Mouse (Mus musculus): ENCODE data around the gene Xpo4.
A peak's percentile ranks its signal among the peaks of the same experiment; 100 is the strongest.
"Not testable (repeated sequence)": the region's sequence is repeated elsewhere in the genome, so short reads cannot be mapped to it uniquely, and the experiment has no call there.

Gene Xpo4

DNA sequence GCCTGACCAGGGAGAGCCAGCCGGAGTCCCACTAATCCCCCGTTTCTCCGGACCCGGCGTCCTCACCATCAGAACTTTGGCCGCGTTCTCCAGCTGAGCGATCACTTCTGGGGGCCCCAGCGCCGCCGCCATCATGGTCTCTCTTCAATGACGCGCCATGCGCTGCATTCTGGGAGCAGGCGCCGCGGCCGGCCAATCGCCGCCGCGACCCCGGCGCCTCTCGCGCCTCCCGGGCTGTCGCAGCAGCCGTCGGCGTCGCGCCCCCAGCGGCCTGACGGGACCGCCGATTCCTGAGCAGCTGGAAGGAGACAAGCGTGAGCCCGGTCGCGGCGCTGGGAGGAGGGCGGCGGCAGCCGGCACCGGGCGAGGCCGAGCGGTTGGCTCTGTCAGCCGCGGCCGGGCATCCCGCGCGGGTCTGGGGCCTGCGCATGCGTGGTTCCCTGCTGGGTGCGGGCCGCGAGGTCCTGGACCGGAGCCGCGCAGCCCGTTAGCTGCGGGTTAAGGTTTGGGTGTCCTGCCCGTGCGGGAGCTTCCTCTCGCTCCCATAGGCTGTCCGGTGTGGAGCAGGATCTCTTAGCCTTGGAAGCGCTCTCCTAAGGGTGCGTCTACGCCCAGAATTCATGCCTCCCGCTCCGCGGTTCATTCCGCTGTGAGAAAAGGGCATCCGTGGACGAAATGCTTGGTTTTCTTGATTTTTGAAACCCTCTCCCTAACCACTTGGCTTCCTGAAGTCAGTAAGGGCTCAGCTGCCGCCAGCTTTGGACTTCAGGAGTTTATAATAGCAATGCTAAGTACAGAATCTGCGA is at the start of gene Xpo4:
Gene Xpo4, minus strand, starts transcription at position 609 of the 806 bp plus-strand sequence.
- DNase-seq (ENCODE audit: low spot score), result peak; percentile 70

DNA sequence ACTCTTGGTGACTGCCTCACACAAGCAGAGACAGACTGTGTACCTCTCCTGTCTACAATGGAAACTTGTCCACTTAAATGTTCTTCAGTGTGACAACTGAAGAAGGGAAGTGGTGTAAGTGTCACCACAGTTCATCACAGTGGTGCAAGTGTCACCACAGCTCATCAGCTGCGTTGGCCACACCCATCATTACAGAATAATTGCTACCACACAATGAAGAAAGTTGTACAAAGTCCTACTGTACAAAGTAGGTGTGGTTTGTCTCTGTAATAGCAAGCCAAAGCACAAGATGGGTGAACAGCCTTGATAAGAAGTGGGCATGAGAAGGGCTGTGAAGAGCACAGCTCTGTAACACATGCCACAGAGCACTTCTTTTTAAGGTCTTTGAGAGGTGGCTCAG is 47.7 kb upstream of the Xpo4 start:
- DNase-seq (ENCODE audit: low spot score), result no peak

DNA sequence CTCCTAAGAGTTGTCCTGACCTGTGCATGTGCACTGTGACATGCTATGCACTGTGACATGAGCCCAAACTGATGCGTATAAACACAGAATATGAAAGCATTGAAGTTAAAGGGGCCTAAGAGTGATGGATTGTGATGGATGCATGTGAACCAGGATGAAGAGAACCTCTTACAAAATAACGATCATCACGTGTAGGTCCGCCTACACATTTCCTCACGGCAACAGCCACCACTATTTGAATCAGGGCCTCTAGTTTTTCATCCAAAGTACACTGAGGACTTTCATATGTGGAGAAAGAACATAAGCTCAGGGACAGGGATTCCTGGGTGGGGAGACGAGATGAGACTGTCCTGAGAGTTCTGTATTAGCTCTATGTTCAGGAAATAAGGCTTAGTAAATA is 45.8 kb upstream of the Xpo4 start:
- no peak for DNase-seq (ENCODE audit: low spot score)

GRCm38 (mm10) chr14:57709171-57709570 is 43.9 kb upstream of the Xpo4 start:
- DNase-seq (ENCODE audit: low spot score), result no peak

DNA sequence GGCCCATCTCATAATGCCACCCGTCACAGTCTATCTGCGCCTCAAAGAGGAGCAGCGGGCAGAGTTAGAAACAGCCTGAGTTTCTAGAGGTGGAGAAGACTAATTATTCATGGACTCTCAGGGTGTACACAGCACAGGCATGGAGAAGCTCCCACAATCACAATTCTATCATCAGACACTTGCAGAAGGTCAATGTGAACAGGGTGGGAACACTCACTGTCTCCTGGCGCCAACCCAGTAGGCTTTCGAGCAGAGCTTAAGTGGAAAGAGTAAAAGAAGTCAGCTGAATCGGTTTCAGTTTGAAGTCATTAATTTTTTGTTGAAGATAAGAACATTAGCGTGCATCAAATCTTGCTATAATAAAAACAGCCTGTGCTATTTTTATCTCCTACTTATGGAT is 43.4 kb upstream of the Xpo4 start:
- peak; percentile 11 for DNase-seq (ENCODE audit: low spot score)

- DNase-seq (ENCODE audit: low spot score), result no peak
Measured at GRCm38 (mm10) chr14:57707100-57707893, 42.1 kb upstream of the Xpo4 start.

GRCm38 (mm10) chr14:57706760-57707099 is 41.5 kb upstream of the Xpo4 start:
- no peak for DNase-seq (ENCODE audit: low spot score)

GRCm38 (mm10) chr14:57705759-57706158 is 40.5 kb upstream of the Xpo4 start:
- no peak for DNase-seq (ENCODE audit: low spot score)

GRCm38 (mm10) chr14:57705075-57705474 is 39.8 kb upstream of the Xpo4 start:
- no peak for DNase-seq (ENCODE audit: low spot score)

DNA sequence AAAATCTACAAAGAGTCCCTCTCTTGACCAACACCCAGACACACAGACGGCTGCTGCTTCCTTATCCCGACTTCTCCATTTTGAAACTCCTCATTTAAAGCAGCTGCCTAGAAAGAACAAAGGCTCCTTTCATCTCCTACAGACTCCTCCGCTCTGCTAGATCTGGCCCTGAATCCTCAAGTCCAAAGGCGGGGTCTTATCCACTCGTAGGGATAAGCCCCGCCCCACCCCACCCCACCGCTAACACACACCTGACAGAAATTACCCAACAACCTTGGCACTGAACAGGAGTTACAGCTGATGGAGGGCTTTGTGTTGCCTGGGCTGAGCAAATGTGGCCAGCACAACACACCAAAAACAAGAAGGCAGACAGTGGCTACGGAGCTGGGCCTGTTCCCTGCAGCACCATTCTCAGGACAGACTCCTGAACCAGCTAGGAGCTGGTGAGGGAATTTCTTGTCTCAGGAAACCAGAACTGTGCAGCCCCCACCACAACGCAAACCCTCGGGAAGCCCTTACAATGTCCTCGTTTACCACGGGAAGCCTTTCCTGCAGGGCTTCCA is 36.8 kb upstream of the Xpo4 start:
- no peak for DNase-seq (ENCODE audit: low spot score)

- DNase-seq (ENCODE audit: low spot score), result no peak
Measured at GRCm38 (mm10) chr14:57699461-57699970, 34.3 kb upstream of the Xpo4 start.

GRCm38 (mm10) chr14:57699016-57699415 is 33.8 kb upstream of the Xpo4 start:
- no peak for DNase-seq (ENCODE audit: low spot score)

DNA sequence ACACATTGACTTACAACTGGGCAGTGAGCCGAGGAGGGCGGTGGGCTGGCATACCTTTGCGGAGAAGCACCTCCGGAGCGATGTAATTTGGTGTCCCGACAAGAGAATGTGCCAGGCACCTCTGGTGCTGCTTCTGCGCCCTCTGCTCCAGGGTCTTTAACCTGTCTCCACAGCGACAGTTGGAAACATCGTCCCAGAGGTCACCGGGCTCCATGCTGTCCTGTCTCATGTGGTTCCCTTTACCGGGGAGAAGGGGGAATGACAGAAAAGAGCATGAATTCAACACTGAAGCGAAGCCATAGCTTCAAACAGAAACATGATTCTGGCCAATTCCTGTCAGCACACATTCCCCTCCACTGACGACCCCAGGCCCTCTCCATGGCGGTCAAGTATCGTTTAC is 30.8 kb upstream of the Xpo4 start:
- DNase-seq (ENCODE audit: low spot score), result no peak

- DNase-seq (ENCODE audit: low spot score), result no peak
Measured at GRCm38 (mm10) chr14:57695550-57695949, 30.3 kb upstream of the Xpo4 start.

GRCm38 (mm10) chr14:57694246-57694645 is 29.0 kb upstream of the Xpo4 start:
- DNase-seq (ENCODE audit: low spot score), result no peak

GRCm38 (mm10) chr14:57692517-57693130 is 27.4 kb upstream of the Xpo4 start:
- no peak for DNase-seq (ENCODE audit: low spot score)

DNA sequence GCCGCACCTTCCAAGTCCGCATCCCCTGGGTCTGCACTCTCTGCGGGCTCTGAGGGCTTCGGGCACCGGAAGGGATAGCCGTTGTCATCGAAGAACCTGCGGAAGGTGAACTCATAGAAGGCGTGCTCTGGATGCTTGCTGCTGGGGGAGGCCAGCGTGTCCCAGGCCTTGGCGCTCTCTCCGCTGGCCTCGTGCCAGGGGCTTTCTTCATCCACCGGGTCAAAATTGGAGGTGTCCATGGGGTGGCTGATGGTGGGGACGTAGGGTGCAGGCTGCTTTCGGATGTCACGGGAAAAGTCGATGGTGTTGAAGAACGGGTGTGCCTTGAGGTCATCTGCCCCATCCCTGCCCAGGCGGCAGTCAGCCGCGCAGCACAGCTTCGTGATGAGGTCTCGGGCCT is 26.1 kb upstream of the Xpo4 start:
- DNase-seq (ENCODE audit: low spot score), result no peak

DNA sequence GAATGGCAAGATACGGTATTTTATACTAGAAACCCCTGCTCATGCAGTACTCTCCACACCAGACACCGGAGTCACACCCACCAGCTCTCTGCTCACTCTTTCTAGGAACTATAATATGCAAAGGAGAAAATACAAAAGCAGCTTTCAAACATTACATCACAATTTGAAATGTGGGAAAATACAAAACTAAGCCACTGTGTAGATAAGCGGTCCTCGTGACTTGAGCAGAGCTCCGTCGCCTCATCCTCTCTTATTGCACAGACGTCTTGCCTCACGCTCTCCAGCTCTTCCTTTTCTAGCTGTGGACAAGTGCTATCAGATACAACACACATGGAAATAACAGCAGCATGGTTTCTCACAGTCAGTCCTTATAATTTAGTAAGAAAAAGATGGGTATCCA is 25.5 kb upstream of the Xpo4 start:
- DNase-seq (ENCODE audit: low spot score), result no peak

- DNase-seq (ENCODE audit: low spot score), result not testable (repeated sequence)
Measured at GRCm38 (mm10) chr14:57688066-57688465, 22.8 kb upstream of the Xpo4 start.

GRCm38 (mm10) chr14:57687441-57687840 is 22.2 kb upstream of the Xpo4 start:
- no peak for DNase-seq (ENCODE audit: low spot score)

DNA sequence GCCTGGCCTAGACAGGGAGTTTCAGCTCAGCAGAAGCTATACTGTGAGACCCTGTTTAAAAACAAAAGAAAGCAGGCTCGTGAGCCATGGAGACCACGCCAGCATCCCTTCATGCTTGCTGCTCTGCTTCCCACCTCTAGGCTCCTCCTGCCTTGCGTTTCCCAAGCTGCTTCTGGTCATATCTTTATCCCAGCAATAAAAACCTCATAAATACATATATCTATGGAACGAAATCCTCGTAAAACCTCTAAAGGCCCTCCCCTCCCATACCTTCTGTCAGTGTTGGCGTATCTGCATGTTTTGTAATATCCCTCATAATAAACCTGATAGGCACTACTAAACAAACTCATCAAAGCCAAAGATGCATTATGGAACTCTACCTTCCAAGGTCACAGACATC is 21.4 kb upstream of the Xpo4 start:
- DNase-seq (ENCODE audit: low spot score), result no peak

GRCm38 (mm10) chr14:57684579-57684978 is 19.3 kb upstream of the Xpo4 start:
- peak; percentile 47 for DNase-seq (ENCODE audit: low spot score)
